Mouse (Mus musculus) forebrain, embryonic 15.5 days (tissue): ENCODE measurements around the gene Olfr160. TPM values are rescaled to one million over a fixed set of nuclear protein-coding genes. Genes with fewer than 3 reads are reported as not detected.

Experiments used
- ATAC-seq: fragments of 200-750 bp; cut with Nextera tagmentation; replicated peaks from 2 replicates; pipeline ENCODE4 v1.8.0; 2017; ENCODE audit warnings: mild to moderate bottlenecking, moderate TSS enrichment, moderate library complexity
- H3K27ac ChIP-seq: fragments of 300-500 bp; sonication (generic); replicated peaks from 2 replicates; pipeline ENCODE4 v1.5.1; 2015; ENCODE audit warnings: mild to moderate bottlenecking, inconsistent platforms
- H3K27me3 ChIP-seq: fragments of 300-500 bp; sonication (generic); 2 replicates; pipeline ENCODE4 v1.6.1; 2015; ENCODE audit warnings: inconsistent platforms
- H3K36me3 ChIP-seq: fragments of 300-500 bp; sonication (generic); 2 replicates; pipeline ENCODE4 v1.6.1; 2015; ENCODE audit warnings: mild to moderate bottlenecking, inconsistent platforms
- H3K4me1 ChIP-seq: fragments of 300-500 bp; sonication (generic); 2 replicates; pipeline ENCODE4 v1.6.1; 2015; ENCODE audit warnings: inconsistent platforms
- H3K4me2 ChIP-seq: fragments of 300-500 bp; sonication (generic); replicated peaks from 2 replicates; pipeline ENCODE4 v1.6.1; 2015; ENCODE audit warnings: mild to moderate bottlenecking, inconsistent platforms
- H3K4me3 ChIP-seq: fragments of 300-500 bp; sonication (generic); 2 replicates; pipeline ENCODE4 v1.5.1; 2015; ENCODE audit warnings: mild to moderate bottlenecking, inconsistent platforms
- H3K9ac ChIP-seq: fragments of 300-500 bp; sonication (generic); replicated peaks from 2 replicates; pipeline ENCODE4 v1.6.1; 2015; ENCODE audit warnings: mild to moderate bottlenecking, inconsistent platforms
- H3K9me3 ChIP-seq: fragments of 300-500 bp; sonication (generic); 2 replicates; pipeline ENCODE4 v1.6.1; 2016; ENCODE audit warnings: inconsistent platforms
- WGBS: fragments of 180-500 bp; shearing (Covaris S2); methylation state at CpG from one replicate; pipeline ENCODE4 v1.1.7; 2015; ENCODE audit warnings: mixed read lengths; 5-methylcytosine and 5-hydroxymethylcytosine counted together
- polyA plus RNA-seq: library from polyadenylated mRNA; unstranded; fragments of >200 nt; fragmentation: Nextera tagmentation; extraction: Ambion mirVana; gene quantifications from 2 replicates; pipeline ENCODE4 v1.2.1, GENCODE M21; 2015

The Olfr160 gene
- not detected in 2 replicates for polyA plus RNA-seq

DNA sequence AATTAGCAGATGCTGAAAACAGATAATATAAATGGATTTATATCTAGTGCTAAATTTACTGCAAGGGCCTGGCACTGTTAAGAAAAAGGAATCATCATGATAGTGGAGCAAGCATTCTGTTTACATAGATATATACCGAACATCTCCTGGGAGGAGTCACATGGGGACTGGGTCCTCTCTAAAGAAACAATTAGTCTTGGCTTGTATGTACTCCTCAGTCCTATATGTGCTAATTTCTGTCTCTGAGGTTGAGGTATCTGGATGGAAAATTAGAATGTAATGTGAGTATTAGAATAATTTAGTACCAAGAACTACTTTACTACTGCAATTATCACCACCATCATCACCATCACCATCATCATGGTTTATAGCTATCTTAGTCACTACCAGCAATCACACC lies at the start of gene Olfr160:
TSS of gene Olfr160 (minus strand) at position 101 of the 400 bp plus-strand sequence.
- 95% methylated on average over 1 of the region's 1 CpGs for WGBS
- no peak for ATAC-seq
- H3K4me1 ChIP-seq, result no peaks in the 10 kb centered on the region

DNA sequence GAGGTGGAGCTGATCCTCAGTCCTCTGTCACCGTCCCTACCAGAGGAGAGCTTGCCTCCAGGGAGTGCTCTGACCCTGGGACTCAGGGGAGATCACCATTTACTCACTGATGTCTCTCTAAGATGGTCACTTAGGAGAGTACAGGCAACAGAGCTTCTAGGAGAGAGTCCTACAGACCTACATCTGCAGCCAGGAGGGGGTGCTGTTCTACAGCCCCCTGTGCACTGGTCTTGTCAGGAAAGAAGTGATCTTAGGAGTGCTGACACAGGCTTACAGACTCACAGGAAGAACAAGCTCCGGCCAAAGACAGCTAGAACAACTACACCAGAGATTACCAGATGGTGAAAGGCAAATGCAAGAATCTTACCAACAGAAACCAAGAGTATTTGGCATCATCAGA lies 46.5 kb upstream of the Olfr160 start:
- Histone ChIP-seq H3K27ac (no peak overlapping the region), H3K36me3 (no peaks in the 10 kb centered on the region), H3K4me2 (no peak overlapping the region), H3K27me3 (no peaks in the 10 kb centered on the region), H3K9ac (no peak overlapping the region), H3K9me3 (no peaks in the 10 kb centered on the region), H3K4me1 (peaks cover 6% of the 10 kb centered on the region), H3K4me3 (no peak overlapping the region)
- ATAC-seq, result no peak
- WGBS, result 67% methylated on average over 2 of the region's 2 CpGs

More for the DNA sequence above, at the start of gene Olfr160:
- H3K4me3 ChIP-seq, result no peak within 1 kb of the TSS
- no peak within 1 kb of the TSS for H3K27ac ChIP-seq
- no peaks in the 10 kb centered on the region for H3K36me3 ChIP-seq
- H3K9me3 ChIP-seq, result no peaks in the 10 kb centered on the region
- H3K4me2 ChIP-seq, result no peak within 1 kb of the TSS
- no peak within 1 kb of the TSS for H3K9ac ChIP-seq
- no peaks in the 10 kb centered on the region for H3K27me3 ChIP-seq

DNA sequence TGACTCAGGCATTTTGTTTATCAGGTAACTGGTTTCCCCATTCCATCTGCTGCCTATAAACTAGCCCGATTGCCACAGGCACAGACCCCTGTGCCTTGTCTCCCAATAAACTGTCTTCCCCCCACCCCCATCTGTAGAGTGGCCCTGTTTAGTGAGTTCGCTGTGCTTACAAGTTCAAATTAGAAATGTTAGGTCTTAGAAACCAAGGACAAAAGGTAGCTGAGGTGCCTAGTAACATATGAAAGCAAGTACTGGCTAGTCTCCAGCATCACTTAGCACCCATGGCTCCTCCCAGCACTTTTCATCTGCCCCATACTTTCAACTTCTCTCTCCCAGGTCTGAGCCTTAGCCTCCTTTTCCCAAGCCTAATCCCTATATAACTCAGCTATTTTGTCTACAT lies 45.7 kb upstream of the Olfr160 start:
- H3K36me3 ChIP-seq, result no peaks in the 10 kb centered on the region
- no peak overlapping the region for H3K27ac ChIP-seq
- H3K27me3 ChIP-seq, result no peaks in the 10 kb centered on the region
- ATAC-seq, result peak; percentile 46
- no peak overlapping the region for H3K4me2 ChIP-seq
- peaks cover 6% of the 10 kb centered on the region for H3K4me1 ChIP-seq
- no peaks in the 10 kb centered on the region for H3K9me3 ChIP-seq
- WGBS, result 52% methylated on average over 2 of the region's 2 CpGs
- H3K9ac ChIP-seq, result no peak overlapping the region
- H3K4me3 ChIP-seq, result no peak overlapping the region

DNA sequence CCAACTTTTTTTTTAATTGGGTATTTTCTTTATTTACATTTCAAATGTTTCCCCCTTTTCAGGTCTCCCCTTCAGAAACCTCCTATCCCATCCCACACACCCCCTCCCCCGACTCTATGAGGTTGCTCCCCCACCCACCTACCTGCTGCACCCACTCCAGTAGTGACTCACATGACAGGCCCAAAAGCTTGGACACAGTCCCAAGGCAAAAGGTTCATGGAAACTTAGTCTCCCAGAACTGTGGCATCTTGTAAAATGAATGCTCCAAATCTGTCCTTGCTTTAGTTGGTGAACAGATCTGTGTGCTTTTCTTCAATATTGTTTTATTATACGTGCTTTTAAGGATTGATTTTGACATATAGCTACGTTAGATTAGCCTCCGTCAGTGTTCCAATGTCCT lies 36.0 kb upstream of the Olfr160 start:
- H3K27me3 ChIP-seq, result no peaks in the 10 kb centered on the region
- no peak overlapping the region for H3K4me3 ChIP-seq
- no peak overlapping the region for H3K27ac ChIP-seq
- no peaks in the 10 kb centered on the region for H3K9me3 ChIP-seq
- H3K36me3 ChIP-seq, result no peaks in the 10 kb centered on the region
- no peak overlapping the region for H3K4me2 ChIP-seq
- no peak for ATAC-seq
- WGBS, result 63% methylated on average over 4 of the region's 4 CpGs
- H3K4me1 ChIP-seq, result 0 out of 2 replicates have a peak, but pooled peaks cover 8% of the 10 kb centered on the region
- H3K9ac ChIP-seq, result no peak overlapping the region

DNA sequence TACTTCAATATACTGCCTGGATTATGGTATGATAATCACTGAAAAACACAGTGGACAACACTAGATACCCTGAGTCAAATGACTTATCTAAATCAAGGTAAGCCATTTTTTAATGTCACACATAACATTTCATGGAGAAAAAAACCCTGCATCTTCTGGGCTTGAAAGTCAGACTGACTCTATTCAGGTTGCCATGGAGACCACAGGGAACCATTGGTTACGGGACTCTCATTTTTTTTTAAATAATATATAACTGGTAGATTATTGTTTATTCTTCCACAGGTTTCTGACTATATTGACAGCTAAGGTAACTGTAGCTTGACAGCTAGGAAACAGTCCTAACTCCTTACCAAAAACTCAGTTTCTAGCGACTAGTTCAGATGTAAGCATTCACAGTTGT lies 35.4 kb upstream of the Olfr160 start:
- peak; percentile 49 for ATAC-seq

DNA sequence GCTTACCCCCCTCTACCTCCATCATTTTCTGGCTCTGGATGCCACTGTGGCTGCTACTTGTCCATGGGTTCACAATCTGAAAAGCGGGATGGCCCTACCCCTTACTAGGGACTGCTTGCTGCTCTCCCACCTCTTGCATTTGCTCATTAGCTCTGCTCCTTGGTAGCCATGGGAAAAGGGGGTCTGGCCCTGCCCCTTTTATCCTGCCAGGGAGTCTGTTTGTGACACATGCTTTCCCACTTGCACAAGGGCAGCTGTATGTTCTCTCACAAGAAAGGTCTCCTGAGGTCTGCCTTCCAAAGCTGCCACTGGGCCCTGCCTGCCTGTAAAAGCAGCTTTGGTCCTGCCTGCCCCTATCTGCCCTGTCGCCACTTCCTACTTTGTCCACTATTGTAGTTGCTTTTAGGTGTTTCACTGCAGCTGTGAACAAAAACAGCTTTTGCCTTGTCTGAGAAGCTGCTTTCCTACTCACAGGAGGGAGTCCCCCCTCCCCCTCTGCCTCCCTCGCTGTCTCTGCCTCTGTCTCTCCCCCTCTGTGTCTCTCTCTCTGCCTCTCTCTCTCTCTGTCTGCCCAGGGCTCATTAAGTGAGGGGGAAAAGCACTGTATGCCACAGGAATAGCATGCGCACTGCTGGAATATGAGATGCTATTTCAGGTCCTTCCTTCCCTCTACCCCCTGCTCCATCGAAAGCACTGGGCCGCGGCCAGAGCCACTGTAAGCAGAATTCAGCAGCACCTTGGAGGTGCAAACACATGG lies 34.4 kb upstream of the Olfr160 start:
- H3K4me1 ChIP-seq, result 0 out of 2 replicates have a peak, but pooled peaks cover 8% of the 10 kb centered on the region
- H3K4me2 ChIP-seq, result no peak overlapping the region
- WGBS, result 15% methylated on average over 7 of the region's 7 CpGs
- H3K27me3 ChIP-seq, result no peaks in the 10 kb centered on the region
- no peak overlapping the region for H3K27ac ChIP-seq
- H3K36me3 ChIP-seq, result no peaks in the 10 kb centered on the region
- no peaks in the 10 kb centered on the region for H3K9me3 ChIP-seq
- no peak overlapping the region for H3K9ac ChIP-seq
- H3K4me3 ChIP-seq, result no peak overlapping the region
- peak; percentile 81 for ATAC-seq

More for the DNA sequence above, 35.4 kb upstream of the Olfr160 start:
- Histone ChIP-seq H3K36me3 (no peaks in the 10 kb centered on the region), H3K4me3 (no peak overlapping the region), H3K9ac (no peak overlapping the region), H3K9me3 (no peaks in the 10 kb centered on the region), H3K4me2 (no peak overlapping the region), H3K27me3 (no peaks in the 10 kb centered on the region), H3K4me1 (0 out of 2 replicates have a peak, but pooled peaks cover 8% of the 10 kb centered on the region), H3K27ac (no peak overlapping the region)
- 61% methylated on average over 2 of the region's 2 CpGs for WGBS

DNA sequence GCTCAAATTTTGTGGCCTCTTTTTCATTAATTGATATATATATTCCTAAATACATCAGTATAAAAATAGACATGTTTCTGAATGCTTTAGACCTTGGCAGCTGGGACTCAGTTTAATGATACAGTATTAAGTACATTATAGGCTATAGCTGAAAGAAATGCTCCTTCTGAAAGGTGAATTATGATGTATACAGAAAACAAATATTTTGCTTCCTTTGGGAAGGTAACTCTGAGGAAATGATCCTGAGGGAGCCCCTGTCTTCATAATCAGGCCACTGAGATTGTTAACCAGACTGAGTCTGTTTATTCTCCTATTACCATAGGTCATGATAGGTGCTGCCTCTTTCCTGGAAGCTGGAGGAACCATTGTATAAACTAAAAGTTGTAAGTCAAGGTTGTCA lies 28.8 kb upstream of the Olfr160 start, which contains the start of gene Olfr874:
TSS of gene Olfr874 (plus strand) at position 301 of the 400 bp plus-strand sequence.
- no peak for ATAC-seq

DNA sequence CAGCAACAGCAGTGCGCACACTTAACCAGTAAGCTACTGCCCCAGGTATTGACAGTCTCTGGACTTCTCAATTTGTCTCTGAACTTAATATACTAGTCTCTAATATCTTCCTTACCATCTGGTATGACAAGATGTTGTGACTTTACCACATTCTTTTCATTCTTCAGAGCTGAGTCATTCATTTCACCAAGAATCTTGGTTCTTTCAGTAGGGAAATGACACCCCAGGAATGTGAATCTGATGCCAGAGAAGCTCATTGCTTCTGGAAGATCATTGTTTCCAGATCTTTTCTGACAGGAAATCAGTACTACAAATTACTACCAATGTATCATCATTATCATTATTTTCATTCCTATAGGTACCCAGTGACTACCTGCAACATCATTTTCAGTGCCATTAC lies 18.3 kb upstream of the Olfr160 start:
- Histone ChIP-seq H3K4me3 (no peak overlapping the region), H3K4me1 (no peaks in the 10 kb centered on the region), H3K36me3 (no peaks in the 10 kb centered on the region), H3K9me3 (no peaks in the 10 kb centered on the region), H3K27ac (no peak overlapping the region), H3K9ac (no peak overlapping the region), H3K27me3 (no peaks in the 10 kb centered on the region), H3K4me2 (no peak overlapping the region)
- WGBS, result 94% methylated on average over 1 of the region's 1 CpGs
- ATAC-seq, result no peak

More for the DNA sequence above, 28.8 kb upstream of the Olfr160 start, which contains the start of gene Olfr874:
- Histone ChIP-seq H3K27me3 (no peaks in the 10 kb centered on the region), H3K36me3 (no peaks in the 10 kb centered on the region), H3K9ac (no peak within 1 kb of the TSS), H3K9me3 (no peaks in the 10 kb centered on the region), H3K4me1 (no peaks in the 10 kb centered on the region), H3K4me3 (no peak within 1 kb of the TSS), H3K4me2 (no peak within 1 kb of the TSS), H3K27ac (no peak within 1 kb of the TSS)

DNA sequence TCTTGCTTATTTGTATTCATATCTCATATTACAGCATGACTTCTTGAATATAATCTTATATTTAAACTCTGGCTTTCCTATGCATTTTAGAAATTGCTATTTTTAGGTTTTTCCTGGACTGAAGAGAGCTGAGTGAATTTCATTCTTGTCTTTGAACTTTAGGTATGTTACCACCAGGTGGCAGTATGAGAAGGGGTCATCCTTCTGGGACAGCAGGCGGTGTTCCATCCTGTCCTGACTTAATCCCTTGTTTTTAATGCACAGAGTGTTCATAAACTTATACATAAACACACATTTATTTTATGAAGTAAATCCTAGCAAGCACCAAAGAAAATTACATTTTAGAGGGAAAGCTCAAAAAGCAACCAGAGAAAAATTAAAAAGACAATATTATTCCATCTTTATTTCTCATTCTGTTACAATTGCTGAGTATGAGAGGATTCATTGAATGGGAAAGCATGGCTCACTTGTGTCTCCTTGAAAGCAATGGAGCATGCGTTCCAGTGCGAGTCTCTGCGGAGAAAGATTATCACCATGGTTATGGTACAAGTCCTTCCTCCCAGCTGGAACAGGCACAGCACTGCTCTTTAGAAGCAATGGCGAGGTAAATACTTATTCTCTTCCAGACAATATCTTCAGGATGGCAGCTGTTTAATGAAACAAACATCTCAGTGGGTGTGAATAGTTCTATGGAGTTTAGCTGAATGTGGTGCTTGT lies 25.9 kb downstream of the Olfr160 start:
- no peak overlapping the region for H3K9ac ChIP-seq
- no peaks in the 10 kb centered on the region for H3K9me3 ChIP-seq
- ATAC-seq, result peak; percentile 51; the same call in 1 of the 2 replicates
- H3K4me3 ChIP-seq, result no peak overlapping the region
- no peaks in the 10 kb centered on the region for H3K4me1 ChIP-seq
- H3K36me3 ChIP-seq, result no peaks in the 10 kb centered on the region
- no peak overlapping the region for H3K27ac ChIP-seq
- WGBS, result 34% methylated on average over 5 of the region's 5 CpGs
- H3K27me3 ChIP-seq, result no peaks in the 10 kb centered on the region
- no peak overlapping the region for H3K4me2 ChIP-seq

DNA sequence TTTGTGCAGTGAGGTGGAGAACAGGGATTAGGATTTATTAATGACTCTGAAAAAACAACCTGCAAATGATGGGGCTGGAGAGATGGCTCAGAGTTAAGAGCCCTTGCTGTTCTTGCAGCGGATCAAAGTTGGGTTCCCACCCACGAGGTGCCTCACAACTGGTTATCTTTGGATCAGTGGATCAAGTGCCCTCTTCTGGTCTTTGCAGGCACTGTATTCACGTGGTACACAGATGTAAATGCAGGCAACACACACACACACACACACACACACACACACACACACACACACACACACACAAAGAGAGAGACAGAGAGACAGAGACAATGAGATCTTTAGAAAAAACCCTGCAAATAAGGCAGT lies 28.1 kb downstream of the Olfr160 start:
- Histone ChIP-seq H3K4me2 (no peak overlapping the region), H3K27me3 (no peaks in the 10 kb centered on the region), H3K4me1 (no peaks in the 10 kb centered on the region), H3K27ac (no peak overlapping the region), H3K9ac (no peak overlapping the region), H3K36me3 (no peaks in the 10 kb centered on the region), H3K9me3 (no peaks in the 10 kb centered on the region), H3K4me3 (no peak overlapping the region)
- 37% methylated on average over 3 of the region's 3 CpGs for WGBS
- 0 out of 2 replicates have a peak, but pooled peaks have one; percentile 38 for ATAC-seq

DNA sequence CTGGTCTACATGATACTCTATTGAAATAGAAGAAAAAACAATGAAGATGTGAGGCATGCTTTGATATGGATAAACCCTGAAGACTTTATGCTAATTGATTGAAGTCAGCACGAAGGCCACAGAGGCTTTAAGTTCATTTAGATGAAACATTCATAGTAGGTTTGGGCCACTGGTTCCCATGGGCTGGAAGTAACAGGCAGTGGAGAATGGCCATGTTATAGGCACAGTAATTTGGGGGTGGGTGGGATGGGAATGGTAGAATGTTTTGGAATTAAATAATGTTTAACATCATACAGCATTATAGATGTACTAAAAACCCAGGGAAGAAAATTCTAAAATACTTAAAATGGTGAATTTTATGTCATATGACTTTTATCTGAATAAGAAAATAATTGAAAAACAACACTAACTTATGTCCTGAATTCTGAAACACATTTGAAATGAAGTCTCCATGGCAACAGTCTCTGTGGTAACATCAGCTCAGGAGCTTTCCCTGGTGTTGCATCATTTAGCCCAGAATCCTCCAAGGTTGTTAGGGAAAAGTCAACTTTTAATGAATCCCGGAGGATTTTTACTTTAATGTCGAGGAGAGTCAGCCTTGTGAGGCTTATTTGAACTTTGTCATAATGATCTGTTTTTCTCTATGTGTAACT lies 28.6 kb downstream of the Olfr160 start:
- no peaks in the 10 kb centered on the region for H3K9me3 ChIP-seq
- no peak overlapping the region for H3K27ac ChIP-seq
- no peak overlapping the region for H3K4me2 ChIP-seq
- ATAC-seq, result 0 out of 2 replicates have a peak, but pooled peaks have one; percentile 64
- no peaks in the 10 kb centered on the region for H3K4me1 ChIP-seq
- 63% methylated on average over 3 of the region's 3 CpGs for WGBS
- H3K36me3 ChIP-seq, result no peaks in the 10 kb centered on the region
- no peak overlapping the region for H3K4me3 ChIP-seq
- no peak overlapping the region for H3K9ac ChIP-seq
- no peaks in the 10 kb centered on the region for H3K27me3 ChIP-seq

DNA sequence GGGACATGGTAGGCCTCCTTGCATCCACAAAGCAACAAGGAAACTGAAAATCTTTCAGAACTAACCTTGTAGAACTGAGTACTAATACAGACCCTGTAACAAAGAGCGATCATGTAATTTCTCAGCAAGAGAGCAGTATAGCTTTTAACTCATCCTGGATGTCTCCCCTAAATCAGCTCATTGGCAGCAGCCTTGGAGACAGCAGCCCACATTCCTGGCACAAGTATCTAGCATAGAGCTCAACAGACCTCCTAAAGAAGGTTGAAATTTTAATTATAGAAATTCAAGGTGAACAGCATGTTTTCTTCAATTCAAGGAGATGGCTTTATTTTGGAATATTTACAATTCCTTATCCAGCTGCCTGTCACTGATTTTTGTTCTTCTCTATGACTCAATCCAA lies 34.9 kb downstream of the Olfr160 start:
- Histone ChIP-seq H3K27me3 (no peaks in the 10 kb centered on the region), H3K4me1 (no peaks in the 10 kb centered on the region), H3K4me2 (no peak overlapping the region), H3K36me3 (no peaks in the 10 kb centered on the region), H3K9me3 (no peaks in the 10 kb centered on the region), H3K9ac (no peak overlapping the region), H3K4me3 (no peak overlapping the region), H3K27ac (no peak overlapping the region)
- 93% methylated on average over 1 of the region's 1 CpGs for WGBS
- ATAC-seq, result no peak
